Mouse (Mus musculus) left cerebral cortex, postnatal 36 days (tissue): Measurements from ENCODE around the gene Uprt. TPM values are rescaled to one million over a fixed set of nuclear protein-coding genes. Genes with fewer than 3 reads are reported as not detected.
A peak's percentile ranks its signal among the peaks of the same experiment; 100 is the strongest.

Experiments
- DNase-seq, 2 experiments: peaks; one replicate each; pipeline ENCODE4 v3.0.0; 2021 to 2022; ENCODE audit warnings: low spot score in 2 of 2, mixed read lengths in 1 of 2
- intact Hi-C: fragments of 180-260 bp; cut with DNase I; formaldehyde crosslinking; loops from one replicate; pipeline ENCODE4 v1.15.1; 2025
- total RNA-seq, 2 experiments: library from RNA; stranded (reverse); gene quantifications; 2 replicates each; pipeline ENCODE4 v1.2.3; 2021

Gene Uprt
- 10 to 100 TPM; 14.9 to 15.4 TPM for total RNA-seq

GRCm38 (mm10) chrX:104482572-104483443 lies at the start of gene Uprt:
Uprt (plus strand) TSS chrX:104482818.
- DNase-seq = peak; percentile 72 to 75
- intact Hi-C loops = loop anchor here (10.0 kb wide), 1 partner anchor 68 kb away; the partner anchor contains the start of gene Abcb7

- intact Hi-C loops = no loop called here
- no peak for DNase-seq
Observed at GRCm38 (mm10) chrX:104433456-104433855, 49.2 kb upstream of the Uprt start.

- intact Hi-C loops = no loop called here
- no peak for DNase-seq
Observed at GRCm38 (mm10) chrX:104452433-104452832, 30.2 kb upstream of the Uprt start.

- intact Hi-C loops = no loop called here
- DNase-seq = no peak
Observed at GRCm38 (mm10) chrX:104461755-104462154, 20.9 kb upstream of the Uprt start.

- DNase-seq = no peak
Observed at GRCm38 (mm10) chrX:104464376-104464775, 18.2 kb upstream of the Uprt start.

GRCm38 (mm10) chrX:104478041-104478440 lies 4.6 kb upstream of the Uprt start:
- intact Hi-C loops = no loop called here
- no peak for DNase-seq

More at GRCm38 (mm10) chrX:104464376-104464775, 18.2 kb upstream of the Uprt start:
- intact Hi-C loops = no loop called here

GRCm38 (mm10) chrX:104483444-104483808 lies 808 bp downstream of the Uprt start:
- intact Hi-C loops = loop anchor here (10.0 kb wide), 1 partner anchor 69 kb away; the partner anchor contains the start of gene Abcb7
- peak; percentile 9 to 16 for DNase-seq

GRCm38 (mm10) chrX:104485596-104485995 lies 3.0 kb downstream of the Uprt start:
- intact Hi-C loops = loop anchor here (10.0 kb wide), 1 partner anchor 71 kb away; the partner anchor contains the start of gene Abcb7
- no peak for DNase-seq

GRCm38 (mm10) chrX:104488036-104488435 lies 5.4 kb downstream of the Uprt start:
- DNase-seq = no peak
- intact Hi-C loops = loop anchor here (10.0 kb wide), 1 partner anchor 73 kb away; the partner anchor contains the start of gene Abcb7

GRCm38 (mm10) chrX:104488870-104489467 lies 6.4 kb downstream of the Uprt start:
- no peak for DNase-seq
- intact Hi-C loops = loop anchor here (10.0 kb wide), 1 partner anchor 74 kb away; the partner anchor contains the start of gene Abcb7

GRCm38 (mm10) chrX:104489626-104490355 lies 7.2 kb downstream of the Uprt start:
- intact Hi-C loops = loop anchor here (10.0 kb wide), 1 partner anchor 75 kb away; the partner anchor contains the start of gene Abcb7
- no peak for DNase-seq

- intact Hi-C loops = no loop called here
- peak in 1 of 2 experiments; percentile 4 for DNase-seq
Observed at GRCm38 (mm10) chrX:104501765-104502164, 19.1 kb downstream of the Uprt start.

GRCm38 (mm10) chrX:104542635-104543034 lies 60.0 kb downstream of the Uprt start:
- intact Hi-C loops = no loop called here
- DNase-seq = no peak

- no peak for DNase-seq
- intact Hi-C loops = no loop called here
Observed at GRCm38 (mm10) chrX:104543919-104544595, 61.4 kb downstream of the Uprt start.

GRCm38 (mm10) chrX:104545283-104545682 lies 62.7 kb downstream of the Uprt start:
- DNase-seq = no peak
- intact Hi-C loops = no loop called here
